ENCODE assay signal across 1 mouse cellular context in genomic region chr11:116849587-116849986, GRCm38 (mm10).
A peak's percentile ranks its signal among the peaks of the same experiment; 100 is the strongest.
TF ChIP-seq lines count a peak whose summit lies in the region.

No protein-coding gene starts in this region.

TF ChIP-seq in MEL, 35 proteins besides CTCF, POLR2A, EP300 and RAD21:
- TF ChIP-seq ZMIZ1 (IDR thresholded peaks at IDR 0.05; ENCODE audit: low read depth, low read length) (peak; percentile 50), ELF1 (IDR thresholded peaks at IDR 0.05; ENCODE audit: low read depth, low read length) (no peak), POLR2AphosphoS2 (IDR thresholded peaks at IDR 0.05; ENCODE audit: low read length) (peak; percentile 61; the same call in 1 of the 2 replicates)
